Comparison of ENCODE assay signal across 9 mouse cellular contexts in genomic region chr14:115092952-115093351, GRCm38 (mm10). TPM values are rescaled to one million over a fixed set of nuclear protein-coding genes. Genes with fewer than 3 reads are reported as not detected.
A peak's percentile ranks its signal among the peaks of the same experiment; 100 is the strongest.
DNase-seq lines count a peak whose midpoint lies in the region; ATAC-seq and TF ChIP-seq lines count a peak whose summit lies in the region.
"Had no signal": no experiment of that assay in that cellular context is flagged by ENCODE, and none has a peak within 500 bp of the region (broad histone marks: within the 10 kb centered on the region; RNA-seq: fewer than 3 reads in every experiment).

No protein-coding gene starts in this region.

- no peak for TF ChIP-seq CTCF in heart, postnatal 0 days (IDR thresholded peaks at IDR 0.05; ENCODE audit: low read depth)
- TF ChIP-seq CTCF in heart, adult 2 months (IDR thresholded peaks at IDR 0.05), result no peak

- peaks cover 34% of the 10 kb centered on the region for H3K27me3 ChIP-seq in heart, postnatal 0 days (ENCODE audit: control insufficient read depth, insufficient read depth, low read length)
- H3K27me3 ChIP-seq in heart, adult 2 months (ENCODE audit: control insufficient read depth, insufficient read depth, low read length), result peaks cover 6% of the 10 kb centered on the region
- peaks cover 9% of the 10 kb centered on the region for H3K27me3 ChIP-seq in embryonic facial prominence, embryonic 11.5 days (ENCODE audit: control insufficient read depth, insufficient read depth, low read length)
- H3K27me3 ChIP-seq in hindbrain, embryonic 14.5 days (ENCODE audit: control insufficient read depth, insufficient read depth, low read length), result peaks cover 49% of the 10 kb centered on the region
- peaks cover 32% of the 10 kb centered on the region for H3K27me3 ChIP-seq in midbrain, embryonic 12.5 days

- no peaks in the 10 kb centered on the region for H3K36me3 ChIP-seq in heart, postnatal 0 days (replicated peaks; ENCODE audit: control insufficient read depth, insufficient read depth, low read length)
- H3K36me3 ChIP-seq in heart, adult 2 months (ENCODE audit: control insufficient read depth, insufficient read depth, low read length), result peaks cover 3% of the 10 kb centered on the region; the same call in 1 of the 2 replicates
- H3K36me3 ChIP-seq in embryonic facial prominence, embryonic 11.5 days (replicated peaks; ENCODE audit: control insufficient read depth, insufficient read depth, low read depth, low read length), result no peaks in the 10 kb centered on the region
- no peaks in the 10 kb centered on the region for H3K36me3 ChIP-seq in hindbrain, embryonic 14.5 days (replicated peaks; ENCODE audit: control insufficient read depth, insufficient read depth)
- no peaks in the 10 kb centered on the region for H3K36me3 ChIP-seq in midbrain, embryonic 12.5 days

- TF ChIP-seq EP300 in heart, postnatal 0 days (IDR thresholded peaks at IDR 0.05; ENCODE audit: low read depth), result no peak
- no peak for TF ChIP-seq EP300 in heart, adult 2 months (IDR thresholded peaks at IDR 0.05; ENCODE audit: insufficient read depth, low read depth, low read length)

- peak overlapping the region; percentile 74 for H3K4me2 ChIP-seq in heart, postnatal 0 days (ENCODE audit: low read depth, low read length)
- peak overlapping the region; percentile 99 for H3K4me2 ChIP-seq in embryonic facial prominence, embryonic 11.5 days (ENCODE audit: low read depth, low read length)
- H3K4me2 ChIP-seq in hindbrain, embryonic 14.5 days (replicated peaks), result peak overlapping the region; percentile 97
- H3K4me2 ChIP-seq in midbrain, embryonic 12.5 days (replicated peaks), result peak overlapping the region; percentile 87

- H3K27ac ChIP-seq in heart, postnatal 0 days (ENCODE audit: low read depth), result no peak overlapping the region
- H3K27ac ChIP-seq in heart, adult 2 months, result no peak overlapping the region
- H3K27ac ChIP-seq in embryonic facial prominence, embryonic 11.5 days (replicated peaks; ENCODE audit: low read depth, low read length), result no peak overlapping the region
- H3K27ac ChIP-seq in hindbrain, embryonic 14.5 days, result no peak overlapping the region
- H3K27ac ChIP-seq in midbrain, embryonic 12.5 days (replicated peaks), result no peak overlapping the region
- H3K27ac ChIP-seq: macrophage had no signal

- DNase-seq in heart, postnatal 0 days (ENCODE audit: low spot score), result no peak
- DNase-seq in heart, adult 2 months, result no peak
- DNase-seq in embryonic facial prominence, embryonic 11.5 days (ENCODE audit: low spot score), result no peak
- DNase-seq in hindbrain, embryonic 14.5 days (ENCODE audit: low spot score), result no peak
- no peak for DNase-seq in adrenal gland, postnatal 10 days
- no peak for DNase-seq in urinary bladder, adult 2 months (ENCODE audit: low spot score)
- no peak for DNase-seq in cerebellum, postnatal 10 days

- no peaks in the 10 kb centered on the region for H3K4me1 ChIP-seq in heart, postnatal 0 days (ENCODE audit: control insufficient read depth, insufficient read depth)
- no peaks in the 10 kb centered on the region for H3K4me1 ChIP-seq in heart, adult 2 months (ENCODE audit: control insufficient read depth, insufficient read depth, low read length)
- no peaks in the 10 kb centered on the region for H3K4me1 ChIP-seq in embryonic facial prominence, embryonic 11.5 days (ENCODE audit: control insufficient read depth, insufficient read depth, low read length)
- no peaks in the 10 kb centered on the region; the same call in 1 of the 2 replicates for H3K4me1 ChIP-seq in hindbrain, embryonic 14.5 days (replicated peaks; ENCODE audit: control insufficient read depth, insufficient read depth, low read length)
- peaks cover 4% of the 10 kb centered on the region; the same call in 1 of the 2 replicates for H3K4me1 ChIP-seq in midbrain, embryonic 12.5 days

- intact Hi-C loops in heart, adult 2 months (cut with DNase I), result no loop called here

- H3K9me3 ChIP-seq in heart, postnatal 0 days (replicated peaks; ENCODE audit: control insufficient read depth, low read length), result no peaks in the 10 kb centered on the region
- H3K9me3 ChIP-seq in embryonic facial prominence, embryonic 11.5 days (replicated peaks; ENCODE audit: control insufficient read depth, low read length), result no peaks in the 10 kb centered on the region
- H3K9me3 ChIP-seq in hindbrain, embryonic 14.5 days (ENCODE audit: control insufficient read depth, low read length), result no peaks in the 10 kb centered on the region
- no peaks in the 10 kb centered on the region for H3K9me3 ChIP-seq in midbrain, embryonic 12.5 days

- H3K9ac ChIP-seq in heart, postnatal 0 days (replicated peaks; ENCODE audit: low read depth, low read length), result no peak overlapping the region
- H3K9ac ChIP-seq in heart, adult 2 months (ENCODE audit: low read depth, low read length), result no peak overlapping the region
- H3K9ac ChIP-seq in embryonic facial prominence, embryonic 11.5 days (replicated peaks; ENCODE audit: low read length), result no peak overlapping the region
- H3K9ac ChIP-seq in hindbrain, embryonic 14.5 days, result peak overlapping the region; percentile 67; the same call in 1 of the 2 replicates
- peak overlapping the region; percentile 59 for H3K9ac ChIP-seq in midbrain, embryonic 12.5 days (replicated peaks)

- H3K4me3 ChIP-seq in heart, postnatal 0 days (ENCODE audit: low read depth, low read length), result peak overlapping the region; percentile 52; the same call in 1 of the 2 replicates
- no peak overlapping the region for H3K4me3 ChIP-seq in heart, adult 2 months
- H3K4me3 ChIP-seq in embryonic facial prominence, embryonic 11.5 days (ENCODE audit: low read depth, low read length), result peak overlapping the region; percentile 58
- H3K4me3 ChIP-seq in hindbrain, embryonic 14.5 days (replicated peaks; ENCODE audit: low read length), result peak overlapping the region; percentile 72
- H3K4me3 ChIP-seq in midbrain, embryonic 12.5 days, result peak overlapping the region; percentile 69

- 24% methylated on average over 6 of the region's 6 CpGs for WGBS in heart, postnatal 0 days
- WGBS in heart, adult 2 months, result 34% methylated on average over 6 of the region's 6 CpGs
- WGBS in embryonic facial prominence, embryonic 11.5 days, result 19% methylated on average over 6 of the region's 6 CpGs
- 20% methylated on average over 6 of the region's 6 CpGs for WGBS in hindbrain, embryonic 14.5 days
- WGBS in midbrain, embryonic 12.5 days, result 24% methylated on average over 6 of the region's 6 CpGs

- H3K79me2 ChIP-seq in heart, adult 2 months (replicated peaks; ENCODE audit: control insufficient read depth, insufficient read depth, low read length), result no peaks in the 10 kb centered on the region

- no peak for ATAC-seq in heart, postnatal 0 days (ENCODE audit: insufficient read depth, low read depth)
- ATAC-seq in embryonic facial prominence, embryonic 11.5 days (replicated peaks; ENCODE audit: insufficient number of reproducible peaks, low FRiP score, low TSS enrichment, low read depth), result no peak
- ATAC-seq in hindbrain, embryonic 14.5 days (ENCODE audit: low FRiP score), result no peak
- no peak for ATAC-seq in midbrain, embryonic 12.5 days (ENCODE audit: low FRiP score, low read depth)

- TF ChIP-seq POLR2A in heart, adult 2 months (IDR thresholded peaks at IDR 0.05; ENCODE audit: insufficient read depth, low read depth, low read length), result no peak

RNA-seq across cellular contexts. Expression of gene Gpc5, which starts 0.9 kb away (rescaled TPM):
- total RNA-seq in heart, postnatal 0 days (2014; rRNA removed; ENCODE audit: low replicate concordance), result not detected in 2 replicates
- not detected in 2 replicates for polyA plus RNA-seq in heart, postnatal 0 days (2015; fragmentation: Nextera tagmentation; extraction: Ambion mirVana)
- total RNA-seq in heart, adult 2 months (2021), result not detected
- polyA plus RNA-seq in heart, adult 2 months (2012; rRNA removed), result not detected in 2 replicates
- 1.0 and 1.5 TPM in 2 replicates for polyA plus RNA-seq in embryonic facial prominence, embryonic 11.5 days (2014; fragmentation: Nextera tagmentation; extraction: Ambion mirVana)
- polyA plus RNA-seq in hindbrain, embryonic 14.5 days (2014; fragmentation: Nextera tagmentation; extraction: Ambion mirVana), result 11.9 and 12.3 TPM in 2 replicates
- polyA plus RNA-seq in midbrain, embryonic 12.5 days (2016; fragmentation: Nextera tagmentation; extraction: Ambion mirVana), result 1.4 and 1.5 TPM in 2 replicates
- under 1 TPM; 0.24 to 0.27 TPM for total RNA-seq in adrenal gland, postnatal 10 days (2021)
- polyA plus RNA-seq in urinary bladder, adult 2 months (2012; rRNA removed), result 0.01 TPM in 1 of 2 replicates, not detected in the other
- polyA plus RNA-seq: macrophage had no signal

Comparison
In these comparisons a context has a peak if more than half of its experiments do, and no peak if none do; other contexts are left out.
1. H3K9ac ChIP-seq: peak in hindbrain, embryonic 14.5 days (single experiment) and midbrain, embryonic 12.5 days (single experiment); none in heart, postnatal 0 days (single experiment), heart, adult 2 months (single experiment) and embryonic facial prominence, embryonic 11.5 days (single experiment).
2. Peak in every context shown above with its lines, with median percentiles within 50 percentile points of each other: H3K4me2 ChIP-seq.